Mouse (Mus musculus) myocyte (in vitro differentiated cells): Measurements from ENCODE around the gene Col11a1.

ENCODE experiments used
- CEBPB ChIP-seq: IDR thresholded peaks from 2 replicates; pipeline ENCODE4 v1.6.1; 2011; ENCODE audit warnings: mild to moderate bottlenecking, moderate library complexity; ENCODE audit not compliant: poor library complexity, insufficient read depth, severe bottlenecking
- MAX ChIP-seq: IDR thresholded peaks from one replicate; pipeline ENCODE4 v1.6.1; 2011; ENCODE audit warnings: low read depth, mild to moderate bottlenecking, control low read depth
- POLR2A ChIP-seq: IDR thresholded peaks from one replicate; pipeline ENCODE4 v1.6.1; 2011; ENCODE audit warnings: low read depth, mild to moderate bottlenecking, control low read depth, moderate library complexity; ENCODE audit not compliant: insufficient read length
- POLR2AphosphoS2 ChIP-seq: IDR thresholded peaks from one replicate; pipeline ENCODE4 v1.6.1; 2011; ENCODE audit warnings: low read depth, control low read depth; ENCODE audit not compliant: insufficient read length
- TCF12 ChIP-seq: IDR thresholded peaks from one replicate; pipeline ENCODE4 v1.6.1; 2011; ENCODE audit warnings: mild to moderate bottlenecking, control low read depth; ENCODE audit not compliant: poor library complexity, insufficient read depth, severe bottlenecking

DNA sequence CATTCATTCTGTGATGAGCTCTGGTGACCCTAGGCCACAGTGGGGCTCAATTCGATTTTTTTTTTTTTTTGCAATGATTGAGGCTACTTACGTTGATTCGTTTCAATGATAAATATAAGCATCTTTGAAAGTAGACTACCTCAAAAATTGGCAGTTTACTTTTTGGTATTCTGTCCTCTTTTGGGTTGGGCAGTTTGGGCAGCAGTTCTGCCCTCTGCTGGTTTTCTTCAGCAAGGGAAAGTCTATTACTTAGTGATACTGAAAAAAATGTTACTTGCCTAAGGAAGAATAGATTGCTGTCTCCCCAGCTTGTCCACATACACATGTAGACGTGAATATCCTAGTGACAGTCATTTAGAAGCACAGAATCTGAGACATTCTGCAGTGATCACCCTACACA is 2.0 kb downstream of the Col11a1 start:
- no peak for TF ChIP-seq POLR2A
- no peak for TF ChIP-seq MAX
- TF ChIP-seq TCF12, result no peak
- no peak for TF ChIP-seq POLR2AphosphoS2
- no peak for TF ChIP-seq CEBPB
